Mouse (Mus musculus) liver, postnatal 0 days (tissue): ENCODE data around the gene Ppp1r15b. TPM values are rescaled to one million over a fixed set of nuclear protein-coding genes. Genes with fewer than 3 reads are reported as not detected.

Experiments
- ATAC-seq: fragments of 200-750 bp; cut with Nextera tagmentation; 2 replicates; pipeline ENCODE4 v1.8.0; 2017; ENCODE audit warnings: mild to moderate bottlenecking, moderate library complexity
- DNase-seq: peaks from one replicate; pipeline ENCODE4 v3.0.0-alpha.2; 2016
- H3K27ac ChIP-seq: fragments of 300-500 bp; sonication (generic); 2 replicates; pipeline ENCODE4 v1.5.1; 2014; ENCODE audit warnings: antibody characterized with exemption, moderate library complexity, mild to moderate bottlenecking, low read depth
- H3K27me3 ChIP-seq: fragments of 300-500 bp; sonication (generic); 2 replicates; pipeline ENCODE4 v1.6.1; 2014; ENCODE audit warnings: low read length, control low read depth, mixed read lengths; ENCODE audit not compliant: insufficient read depth
- H3K36me3 ChIP-seq: fragments of 300-500 bp; sonication (generic); replicated peaks from 2 replicates; pipeline ENCODE4 v1.6.1; 2014; ENCODE audit warnings: mild to moderate bottlenecking, control low read depth, low read length, moderate library complexity, mixed read lengths; ENCODE audit not compliant: insufficient read depth
- H3K4me1 ChIP-seq: fragments of 300-500 bp; sonication (generic); 2 replicates; pipeline ENCODE4 v1.6.1; 2014; ENCODE audit warnings: antibody characterized with exemption, mild to moderate bottlenecking, control low read depth; ENCODE audit not compliant: insufficient read depth
- H3K4me2 ChIP-seq: fragments of 300-500 bp; sonication (generic); 2 replicates; pipeline ENCODE4 v1.6.1; 2014; ENCODE audit warnings: low read depth, mild to moderate bottlenecking, low read length, moderate library complexity, mixed read lengths
- H3K4me3 ChIP-seq: fragments of 300-500 bp; sonication (generic); 2 replicates; pipeline ENCODE4 v1.5.1; 2014; ENCODE audit warnings: low read depth, low read length
- H3K9ac ChIP-seq: fragments of 300-500 bp; sonication (generic); replicated peaks from 2 replicates; pipeline ENCODE4 v1.6.1; 2014; ENCODE audit warnings: mild to moderate bottlenecking, moderate library complexity
- H3K9me3 ChIP-seq: fragments of 300-500 bp; sonication (generic); 2 replicates; pipeline ENCODE4 v1.6.1; 2016; ENCODE audit warnings: mild to moderate bottlenecking, control low read depth, low read length, mixed read lengths
- CTCF ChIP-seq: sonication (generic); IDR thresholded peaks from 2 replicates; pipeline ENCODE4 v1.5.1; 2016; ENCODE audit warnings: antibody characterized with exemption, low read depth
- EP300 ChIP-seq: IDR thresholded peaks from 2 replicates; pipeline ENCODE4 v1.6.1; 2016; ENCODE audit warnings: antibody characterized with exemption, low read depth, mild to moderate bottlenecking
- WGBS: fragments of 180-500 bp; shearing (Covaris S2); extraction: QIAGEN DNeasy Blood & Tissue Kit; methylation state at CpG from one replicate; pipeline ENCODE4 v1.1.7; 2014; ENCODE audit not compliant: insufficient replicate concordance; 5-methylcytosine and 5-hydroxymethylcytosine counted together
- polyA plus RNA-seq: library from polyadenylated mRNA; unstranded; fragments of >200 nt; fragmentation: Nextera tagmentation; extraction: Ambion mirVana; gene quantifications from 2 replicates; pipeline ENCODE4 v1.2.1, GENCODE M21; 2015

Gene Ppp1r15b
- polyA plus RNA-seq, 1 experiment from 2014 or later = 27.0 TPM

GRCm38 (mm10) chr1:133093719-133094118 lies 37.2 kb upstream of the Ppp1r15b start:
- Histone ChIP-seq H3K36me3 (no peaks in the 10 kb centered on the region), H3K27me3 (no peaks in the 10 kb centered on the region), H3K27ac (no peak overlapping the region), H3K4me1 (no peaks in the 10 kb centered on the region), H3K9ac (no peak overlapping the region), H3K4me2 (no peak overlapping the region), H3K9me3 (no peaks in the 10 kb centered on the region), H3K4me3 (no peak overlapping the region)
- 70% methylated on average over 7 of the region's 7 CpGs for WGBS
- peak; percentile 62 for ATAC-seq
- no peak for DNase-seq
- no peak for TF ChIP-seq EP300

- Histone ChIP-seq H3K9ac (no peak overlapping the region), H3K9me3 (no peaks in the 10 kb centered on the region), H3K27me3 (no peaks in the 10 kb centered on the region), H3K36me3 (0 out of 2 replicates have a peak, but pooled peaks cover 3% of the 10 kb centered on the region), H3K27ac (no peak overlapping the region), H3K4me2 (no peak overlapping the region), H3K4me3 (no peak overlapping the region), H3K4me1 (no peaks in the 10 kb centered on the region)
- ATAC-seq (peak; percentile 45; the same call in 1 of the 2 replicates), DNase-seq (peak; percentile 83)
- 41% methylated on average over 17 of the region's 17 CpGs for WGBS
- no peak for TF ChIP-seq EP300
- peak; percentile 90 for TF ChIP-seq CTCF
Observed at GRCm38 (mm10) chr1:133100980-133101798, 29.8 kb upstream of the Ppp1r15b start.

- 0 out of 2 replicates have a peak, but pooled peaks cover 3% of the 10 kb centered on the region for H3K36me3 ChIP-seq
- TF ChIP-seq EP300 = no peak
- no peak for TF ChIP-seq CTCF
- H3K4me3 ChIP-seq = no peak overlapping the region
- H3K27me3 ChIP-seq = no peaks in the 10 kb centered on the region
- ATAC-seq = no peak
- no peak for DNase-seq
- no peak overlapping the region for H3K9ac ChIP-seq
- H3K9me3 ChIP-seq = no peaks in the 10 kb centered on the region
- H3K27ac ChIP-seq = no peak overlapping the region
- H3K4me1 ChIP-seq = no peaks in the 10 kb centered on the region
- 78% methylated on average over 5 of the region's 5 CpGs for WGBS
- no peak overlapping the region for H3K4me2 ChIP-seq
Observed at GRCm38 (mm10) chr1:133102108-133102507, 28.8 kb upstream of the Ppp1r15b start.

GRCm38 (mm10) chr1:133103315-133103714 lies 27.6 kb upstream of the Ppp1r15b start:
- H3K4me3 ChIP-seq = no peak overlapping the region
- H3K27me3 ChIP-seq = no peaks in the 10 kb centered on the region
- 83% methylated on average over 7 of the region's 7 CpGs for WGBS
- ATAC-seq = no peak
- H3K36me3 ChIP-seq = 0 out of 2 replicates have a peak, but pooled peaks cover 3% of the 10 kb centered on the region
- H3K4me2 ChIP-seq = no peak overlapping the region
- no peaks in the 10 kb centered on the region for H3K4me1 ChIP-seq
- no peak overlapping the region for H3K27ac ChIP-seq
- H3K9ac ChIP-seq = no peak overlapping the region
- DNase-seq = no peak
- no peak for TF ChIP-seq EP300
- no peak for TF ChIP-seq CTCF
- H3K9me3 ChIP-seq = no peaks in the 10 kb centered on the region

- no peak overlapping the region for H3K4me2 ChIP-seq
- H3K4me3 ChIP-seq = no peak overlapping the region
- no peaks in the 10 kb centered on the region for H3K4me1 ChIP-seq
- no peaks in the 10 kb centered on the region for H3K27me3 ChIP-seq
- H3K27ac ChIP-seq = no peak overlapping the region
- TF ChIP-seq CTCF (no peak), EP300 (no peak)
- no peak overlapping the region for H3K9ac ChIP-seq
- H3K36me3 ChIP-seq = 0 out of 2 replicates have a peak, but pooled peaks cover 3% of the 10 kb centered on the region
- H3K9me3 ChIP-seq = no peaks in the 10 kb centered on the region
- WGBS = 87% methylated on average over 6 of the region's 6 CpGs
- DNase-seq = no peak
- no peak for ATAC-seq
Observed at GRCm38 (mm10) chr1:133103871-133104270, 27.1 kb upstream of the Ppp1r15b start.

GRCm38 (mm10) chr1:133116108-133116507 lies 14.8 kb upstream of the Ppp1r15b start:
- H3K9ac ChIP-seq = no peak overlapping the region
- no peak overlapping the region for H3K27ac ChIP-seq
- H3K27me3 ChIP-seq = no peaks in the 10 kb centered on the region
- H3K36me3 ChIP-seq = no peaks in the 10 kb centered on the region
- H3K9me3 ChIP-seq = no peaks in the 10 kb centered on the region
- WGBS = 90% methylated on average over 4 of the region's 4 CpGs
- no peak for DNase-seq
- no peak overlapping the region for H3K4me2 ChIP-seq
- TF ChIP-seq EP300 (no peak), CTCF (no peak)
- no peak for ATAC-seq
- H3K4me3 ChIP-seq = no peak overlapping the region
- peaks cover 25% of the 10 kb centered on the region for H3K4me1 ChIP-seq
